In the genomic region with DNA sequence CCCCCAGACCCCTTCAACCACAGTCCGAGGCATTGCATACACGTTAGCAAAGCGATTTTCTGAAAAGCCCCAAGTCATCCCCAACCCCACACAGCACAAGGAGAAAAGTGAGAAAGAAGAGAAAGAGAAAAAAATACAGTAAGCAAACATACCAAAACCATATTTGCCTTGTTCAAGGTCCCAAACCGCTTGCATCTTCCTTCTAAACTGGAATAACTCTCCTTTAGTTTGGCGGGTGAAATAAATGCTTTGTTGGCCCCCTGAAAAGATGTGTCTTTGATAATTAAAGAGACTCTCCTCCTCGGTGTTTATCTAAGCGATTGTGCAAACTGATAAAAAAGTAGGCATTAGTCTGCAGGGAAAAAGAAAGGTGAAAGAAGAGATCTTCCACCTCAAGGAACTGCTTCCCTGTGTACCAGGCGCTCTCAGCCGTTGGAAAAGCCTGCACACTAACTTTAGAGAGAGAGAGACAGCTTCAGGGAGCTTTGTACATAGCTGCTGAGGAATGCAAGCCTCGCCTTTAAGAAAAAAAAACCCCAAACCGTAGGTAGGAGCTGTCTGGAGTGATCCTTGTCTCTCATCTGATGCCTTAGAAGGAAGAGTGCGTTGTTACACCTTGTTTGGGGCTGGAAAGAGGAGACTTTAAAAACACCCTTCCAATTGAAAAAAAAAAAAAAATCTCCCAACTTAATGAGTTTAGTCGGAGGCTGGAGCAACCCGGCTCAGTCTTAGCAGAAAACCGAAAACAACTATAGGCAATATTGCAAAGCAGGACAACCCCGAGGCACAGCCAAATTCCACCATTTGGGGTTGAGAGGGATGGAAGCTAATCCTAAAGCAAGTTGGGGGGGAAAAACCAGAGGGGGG, we compare ENCODE assay signal across 8 mouse cellular contexts. TPM values are rescaled to one million over a fixed set of nuclear protein-coding genes. Genes with fewer than 3 reads are reported as not detected.
DNase-seq lines count a peak whose midpoint lies in the region; ATAC-seq and TF ChIP-seq lines count a peak whose summit lies in the region.

Gene Nr2f2, minus strand, starts transcription at position 795 of the 867 bp plus-strand sequence.

- no peak for ATAC-seq in hindbrain, postnatal 0 days

- peak within 1 kb of the TSS; percentile 82 for H3K27ac ChIP-seq in hindbrain, postnatal 0 days

- 4% methylated on average over 16 of the region's 16 CpGs for WGBS in hindbrain, postnatal 0 days

- H3K9me3 ChIP-seq in hindbrain, postnatal 0 days (ENCODE audit: low read length): no peaks in the 10 kb centered on the region

- peak within 1 kb of the TSS; percentile 77 for H3K4me2 ChIP-seq in hindbrain, postnatal 0 days (ENCODE audit: low read depth, low read length)

- TF ChIP-seq CTCF in hindbrain, postnatal 0 days (IDR thresholded peaks at IDR 0.05; ENCODE audit: low read depth): no peak

- H3K36me3 ChIP-seq in hindbrain, postnatal 0 days (ENCODE audit: insufficient read depth, low read length): no peaks in the 10 kb centered on the region

- H3K4me1 ChIP-seq in hindbrain, postnatal 0 days (ENCODE audit: insufficient read depth, low read length): no peaks in the 10 kb centered on the region

- peak; percentile 77 for DNase-seq in heart, adult 11 months
- no peak for DNase-seq in heart, adult 9 months (ENCODE audit: low spot score in 2 of 2)
- no peak for DNase-seq in adrenal gland, postnatal 25 days
- DNase-seq in gastrocnemius, postnatal 10 days: no peak
- peak; percentile 24 for DNase-seq in hindbrain, postnatal 0 days (ENCODE audit: low spot score)
- DNase-seq in left cerebral cortex, postnatal 4 days: no peak
- DNase-seq in retina, embryonic 14.5 days (ENCODE audit: low spot score): peak; percentile 43
- DNase-seq in cerebellum, adult 18-20 months: no peak

- peaks cover 18% of the 10 kb centered on the region for H3K27me3 ChIP-seq in hindbrain, postnatal 0 days (ENCODE audit: insufficient read depth, low read length)

- H3K4me3 ChIP-seq in hindbrain, postnatal 0 days (ENCODE audit: low read length): peak within 1 kb of the TSS; percentile 48

- peak within 1 kb of the TSS; percentile 69 for H3K9ac ChIP-seq in hindbrain, postnatal 0 days (replicated peaks; ENCODE audit: low read length)

- intact Hi-C loops in left cerebral cortex, postnatal 4 days (cut with DNase I): loop anchor here (5.0 to 10.0 kb wide), 2 partner anchors 1016 to 1391 kb away; no protein-coding TSS in a partner anchor

RNA-seq across cellular contexts. Expression of gene Nr2f2, which starts in this region (rescaled TPM):
- 101 and 117 TPM in 2 replicates for total RNA-seq in adrenal gland, postnatal 25 days (2021)
- 10 to 100 TPM; 32.7 to 39.2 TPM for total RNA-seq in gastrocnemius, postnatal 10 days (2021)
- 33.2 and 43.1 TPM in 2 replicates for total RNA-seq in hindbrain, postnatal 0 days (2014; rRNA removed)
- polyA plus RNA-seq in hindbrain, postnatal 0 days (2015; fragmentation: Nextera tagmentation; extraction: Ambion mirVana): 74.2 and 75.4 TPM in 2 replicates
- 10 to 100 TPM; 68.7 to 96.1 TPM for total RNA-seq in left cerebral cortex, postnatal 4 days (2021)

Comparison
In these comparisons a context has a peak if more than half of its experiments do, and no peak if none do; other contexts are left out.
1. DNase-seq: peak in heart, adult 11 months (single experiment), hindbrain, postnatal 0 days (single experiment) and retina, embryonic 14.5 days (single experiment); none in heart, adult 9 months (0 of 2), adrenal gland, postnatal 25 days (single experiment), gastrocnemius, postnatal 10 days (single experiment), left cerebral cortex, postnatal 4 days (single experiment) and cerebellum, adult 18-20 months (0 of 2).